Mouse (Mus musculus) C2C12 (cell line): ENCODE measurements at regions not wholly inside any gene's neighbourhood (a gene's known extent, or its start where the extent isn't known, plus 50 kb on each side); places are given as distances from the start of the nearest gene placed in this dataset.

ENCODE experiments used
- CTCF ChIP-seq: IDR thresholded peaks from one replicate; pipeline ENCODE4 v1.5.1; 2011; ENCODE audit not compliant: control insufficient read depth, insufficient read depth, insufficient read length
- MAX ChIP-seq: IDR thresholded peaks from one replicate; pipeline ENCODE4 v1.6.1; 2011; ENCODE audit warnings: mild to moderate bottlenecking, control low read depth
- MYOD1 ChIP-seq: IDR thresholded peaks from one replicate; pipeline ENCODE4 v1.6.1; 2011; ENCODE audit warnings: low read depth; ENCODE audit not compliant: control insufficient read depth, insufficient read length
- USF1 ChIP-seq: IDR thresholded peaks from one replicate; pipeline ENCODE4 v1.6.1; 2011; ENCODE audit warnings: low read depth, mild to moderate bottlenecking, control low read depth, moderate library complexity

- TF ChIP-seq USF1, result no peak
- TF ChIP-seq CTCF, result no peak
- TF ChIP-seq MYOD1, result no peak
- no peak for TF ChIP-seq MAX
Observed at GRCm38 (mm10) chr4:56598398-56598797, 141.5 kb upstream of the Gm26657 start.
